Mouse (Mus musculus): ENCODE results near the gene Brdt.

DNA sequence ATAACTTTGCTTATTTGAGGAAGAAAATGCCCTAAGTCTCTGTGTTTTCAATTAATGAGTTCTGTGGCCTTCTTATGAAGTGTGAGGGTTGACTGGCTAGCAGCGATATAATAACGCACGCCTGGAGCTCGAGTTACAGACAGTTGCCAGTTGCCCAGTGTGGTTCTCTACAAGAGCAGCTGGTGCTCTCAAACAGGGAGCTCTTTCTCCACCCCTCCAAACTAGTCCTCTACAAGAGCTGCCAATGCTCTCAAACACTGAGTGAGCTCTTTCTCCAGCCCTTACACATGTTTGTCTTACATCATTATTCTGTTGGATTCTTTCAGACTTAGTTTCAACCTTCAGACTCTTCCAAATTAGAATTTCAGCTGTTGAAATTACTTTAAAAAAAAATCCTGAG, 80.4 kb downstream of the Brdt start:
- TF ChIP-seq USF1 (IDR thresholded peaks at IDR 0.05; ENCODE audit: low read depth) = no peak
- no peak for TF ChIP-seq CTCF (IDR thresholded peaks at IDR 0.05; ENCODE audit: control insufficient read depth, insufficient read depth, insufficient read length)
